Mouse (Mus musculus): ENCODE measurements at regions not wholly inside any gene's neighbourhood (a gene's known extent, or its start where the extent isn't known, plus 50 kb on each side); places are given as distances from the start of the nearest gene placed in this dataset.

DNA sequence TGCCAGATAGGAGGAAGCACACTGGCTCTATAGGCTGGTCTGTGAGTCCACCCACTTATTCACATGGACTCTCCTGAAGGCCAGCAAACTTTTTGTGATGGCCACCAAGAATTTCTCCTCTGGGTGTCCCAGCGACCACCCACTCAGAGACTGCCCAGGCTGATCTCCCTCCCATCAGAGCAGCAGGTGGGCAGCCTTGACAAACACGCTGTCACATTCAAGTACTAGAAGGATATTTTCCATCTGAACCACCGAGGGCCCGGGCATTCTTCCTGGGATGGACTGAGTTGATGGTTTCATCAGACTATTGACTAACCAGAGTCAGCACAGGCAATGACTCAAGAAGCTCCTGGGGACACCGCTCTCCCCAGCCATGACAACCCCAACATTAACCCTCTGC lies 196.5 kb upstream of the Sulf2 start:
- TF ChIP-seq NANOG (IDR thresholded peaks at IDR 0.05; ENCODE audit: borderline replicate concordance, low read length) (no peak), CTCF (conservative IDR thresholded peaks at IDR 0.05; ENCODE audit: low read length) (no peak), POU5F1 (IDR thresholded peaks at IDR 0.05; ENCODE audit: borderline replicate concordance, low read length) (no peak)
- H3K4me1 ChIP-seq (replicated peaks; ENCODE audit: low read depth, low read length) = peaks cover 43% of the 10 kb centered on the region

DNA sequence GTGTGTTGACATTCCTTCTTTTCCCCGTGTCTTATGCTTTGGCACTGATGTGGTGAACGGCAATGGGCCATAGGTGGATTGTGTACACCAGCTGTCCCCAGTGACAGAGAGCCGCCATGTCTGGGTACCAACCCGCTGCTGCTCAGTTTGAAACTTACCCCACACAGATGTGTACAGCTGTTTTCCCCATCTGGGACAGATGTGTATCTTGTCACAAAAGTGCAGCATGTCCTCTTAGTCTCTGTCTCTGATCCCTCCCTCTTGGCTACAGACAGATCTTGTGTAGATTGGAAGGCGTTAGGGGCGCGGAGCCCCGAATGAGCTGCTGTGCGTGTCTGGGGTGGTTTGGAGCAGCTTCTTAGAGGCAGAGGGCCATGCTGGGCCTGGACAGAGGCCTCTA lies 196.1 kb upstream of the Sulf2 start:
- peaks cover 44% of the 10 kb centered on the region for H3K4me1 ChIP-seq (replicated peaks; ENCODE audit: low read depth, low read length)
- H3K4me3 ChIP-seq (replicated peaks; ENCODE audit: low read length) = peak overlapping the region; percentile 24; the same call in 1 of the 2 replicates
- no peaks in the 10 kb centered on the region for H3K36me3 ChIP-seq (ENCODE audit: insufficient read depth, low read length)
- TF ChIP-seq NANOG (IDR thresholded peaks at IDR 0.05; ENCODE audit: borderline replicate concordance, low read length) = no peak
- TF ChIP-seq POU5F1 (IDR thresholded peaks at IDR 0.05; ENCODE audit: borderline replicate concordance, low read length) = no peak
- TF ChIP-seq CTCF (conservative IDR thresholded peaks at IDR 0.05; ENCODE audit: low read length) = no peak
- peaks cover 34% of the 10 kb centered on the region for H3K27me3 ChIP-seq (ENCODE audit: insufficient read depth, low read length)
- peaks cover 9% of the 10 kb centered on the region; the same call in 1 of the 2 replicates for H3K9me3 ChIP-seq (ENCODE audit: low read length)

More for the DNA sequence above, 196.5 kb upstream of the Sulf2 start:
- Histone ChIP-seq H3K36me3 (ENCODE audit: insufficient read depth, low read length) (no peaks in the 10 kb centered on the region), H3K4me3 (replicated peaks; ENCODE audit: low read length) (peak overlapping the region; percentile 24; the same call in 1 of the 2 replicates), H3K9me3 (ENCODE audit: low read length) (peaks cover 9% of the 10 kb centered on the region; the same call in 1 of the 2 replicates), H3K27me3 (ENCODE audit: insufficient read depth, low read length) (peaks cover 34% of the 10 kb centered on the region)

DNA sequence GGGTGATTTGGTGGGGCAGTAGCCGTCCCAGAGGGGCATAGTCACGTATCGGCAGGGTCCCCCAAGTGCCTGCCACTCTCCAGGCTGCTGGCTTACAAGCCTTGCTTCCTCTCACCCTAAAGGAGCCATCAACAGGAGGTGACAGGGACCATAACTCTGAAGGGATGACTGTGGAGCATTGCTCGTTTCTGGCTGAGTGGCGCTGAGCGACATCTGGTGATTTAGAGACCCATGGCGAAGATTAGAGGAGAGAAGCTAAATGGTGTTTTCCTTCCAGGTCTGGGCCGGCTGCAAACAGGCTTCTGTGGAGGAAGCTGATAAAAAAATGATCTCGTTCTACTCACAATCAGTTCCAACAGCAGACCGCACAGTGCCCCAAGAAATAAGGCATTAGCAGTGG lies 193.2 kb upstream of the Sulf2 start:
- H3K4me1 ChIP-seq (replicated peaks; ENCODE audit: low read depth, low read length) = peaks cover 17% of the 10 kb centered on the region
- H3K4me3 ChIP-seq (replicated peaks; ENCODE audit: low read length) = no peak overlapping the region
- peaks cover 20% of the 10 kb centered on the region for H3K27me3 ChIP-seq (ENCODE audit: insufficient read depth, low read length)
- H3K9me3 ChIP-seq (ENCODE audit: low read length) = peaks cover 9% of the 10 kb centered on the region; the same call in 1 of the 2 replicates
- H3K36me3 ChIP-seq (ENCODE audit: insufficient read depth, low read length) = no peaks in the 10 kb centered on the region
- no peak for TF ChIP-seq POU5F1 (IDR thresholded peaks at IDR 0.05; ENCODE audit: borderline replicate concordance, low read length)
- no peak for TF ChIP-seq NANOG (IDR thresholded peaks at IDR 0.05; ENCODE audit: borderline replicate concordance, low read length)
- no peak for TF ChIP-seq CTCF (conservative IDR thresholded peaks at IDR 0.05; ENCODE audit: low read length)

DNA sequence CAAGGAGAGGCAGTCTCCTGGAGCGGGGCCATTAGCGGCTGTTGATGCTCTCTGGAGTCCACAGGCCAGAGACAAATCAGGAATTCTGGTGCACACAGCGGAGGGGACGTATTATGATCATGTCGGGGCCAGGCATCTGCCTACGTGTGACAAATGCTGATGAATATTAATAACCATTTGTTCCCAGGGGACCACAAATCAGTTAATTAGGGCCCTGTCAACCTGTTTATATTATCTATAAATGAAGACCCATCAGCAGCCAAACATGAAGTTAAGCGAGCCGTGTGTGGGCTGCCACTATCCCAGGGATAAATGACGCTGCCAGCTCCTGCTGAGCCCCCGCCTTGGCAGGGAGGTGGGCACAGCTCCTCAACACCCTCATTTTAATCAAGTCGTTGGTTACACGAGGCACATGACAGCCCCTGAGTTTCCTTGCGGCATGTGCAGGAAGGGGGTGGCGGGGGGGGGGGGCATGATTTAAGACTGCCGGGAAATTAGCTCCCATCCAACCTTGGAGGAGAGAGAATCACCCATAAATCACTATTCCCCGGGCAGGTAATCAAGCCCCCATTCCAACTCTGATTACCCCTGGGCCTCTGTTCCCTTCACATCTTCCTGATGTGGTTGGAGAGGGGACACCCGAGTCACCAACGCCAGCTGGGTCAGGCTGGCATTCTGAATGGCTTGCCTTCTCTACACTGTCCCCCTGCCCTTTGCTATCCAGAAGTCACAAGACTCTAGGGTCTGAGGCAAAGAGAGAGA lies 191.1 kb upstream of the Sulf2 start:
- peaks cover 9% of the 10 kb centered on the region; the same call in 1 of the 2 replicates for H3K9me3 ChIP-seq (ENCODE audit: low read length)
- no peak overlapping the region for H3K4me3 ChIP-seq (replicated peaks; ENCODE audit: low read length)
- H3K27me3 ChIP-seq (ENCODE audit: insufficient read depth, low read length) = peaks cover 11% of the 10 kb centered on the region
- TF ChIP-seq NANOG (IDR thresholded peaks at IDR 0.05; ENCODE audit: borderline replicate concordance, low read length) (no peak), CTCF (conservative IDR thresholded peaks at IDR 0.05; ENCODE audit: low read length) (no peak), POU5F1 (IDR thresholded peaks at IDR 0.05; ENCODE audit: borderline replicate concordance, low read length) (no peak)
- 0 out of 2 replicates have a peak, but pooled peaks cover 9% of the 10 kb centered on the region for H3K4me1 ChIP-seq (replicated peaks; ENCODE audit: low read depth, low read length)
- H3K36me3 ChIP-seq (ENCODE audit: insufficient read depth, low read length) = no peaks in the 10 kb centered on the region

DNA sequence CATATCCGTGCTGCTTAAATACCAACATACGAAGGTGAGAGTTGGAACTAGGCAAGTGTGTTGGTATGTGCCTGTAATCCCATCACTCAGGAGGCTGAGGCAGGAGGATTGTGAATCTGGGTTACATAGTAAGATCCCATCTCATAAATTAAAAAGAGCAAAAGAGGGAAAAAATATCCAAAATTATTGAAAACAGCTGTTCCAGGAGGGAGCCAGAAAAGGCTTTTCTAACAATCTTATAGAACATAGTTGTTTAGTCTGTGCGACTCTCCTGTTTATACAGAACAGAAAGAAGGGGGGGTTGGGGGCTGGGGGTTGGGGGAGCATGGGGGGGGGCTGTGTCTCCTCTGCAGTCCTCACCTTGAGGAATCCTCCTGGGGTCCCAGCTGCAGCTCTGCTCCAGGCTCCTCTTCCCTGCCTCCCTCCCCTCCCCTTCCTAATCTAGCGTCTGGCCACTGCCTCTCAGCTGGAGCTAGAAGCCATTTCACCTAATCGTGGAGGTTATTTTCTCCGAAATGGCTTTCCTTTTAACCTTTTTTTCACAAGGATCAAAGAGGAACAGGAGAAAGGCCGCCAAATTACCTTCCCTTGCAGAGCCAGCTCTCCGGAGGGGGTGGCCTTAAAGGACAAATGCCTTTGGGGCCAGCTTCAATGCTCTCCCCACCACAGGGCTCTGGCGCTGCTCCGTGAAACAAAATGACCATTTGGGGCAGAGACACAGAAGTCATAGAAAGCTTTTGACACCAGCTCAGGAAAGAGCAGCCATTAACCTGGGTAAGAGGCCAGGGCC lies 188.3 kb upstream of the Sulf2 start:
- 0 out of 2 replicates have a peak, but pooled peaks cover 6% of the 10 kb centered on the region for H3K4me1 ChIP-seq (replicated peaks; ENCODE audit: low read depth, low read length)
- H3K27me3 ChIP-seq (ENCODE audit: insufficient read depth, low read length) = peaks cover 7% of the 10 kb centered on the region
- no peaks in the 10 kb centered on the region for H3K9me3 ChIP-seq (ENCODE audit: low read length)
- no peak overlapping the region for H3K4me3 ChIP-seq (replicated peaks; ENCODE audit: low read length)
- no peaks in the 10 kb centered on the region for H3K36me3 ChIP-seq (ENCODE audit: insufficient read depth, low read length)
- TF ChIP-seq NANOG (IDR thresholded peaks at IDR 0.05; ENCODE audit: borderline replicate concordance, low read length) = no peak
- TF ChIP-seq CTCF (conservative IDR thresholded peaks at IDR 0.05; ENCODE audit: low read length) = no peak
- TF ChIP-seq POU5F1 (IDR thresholded peaks at IDR 0.05; ENCODE audit: borderline replicate concordance, low read length) = no peak

DNA sequence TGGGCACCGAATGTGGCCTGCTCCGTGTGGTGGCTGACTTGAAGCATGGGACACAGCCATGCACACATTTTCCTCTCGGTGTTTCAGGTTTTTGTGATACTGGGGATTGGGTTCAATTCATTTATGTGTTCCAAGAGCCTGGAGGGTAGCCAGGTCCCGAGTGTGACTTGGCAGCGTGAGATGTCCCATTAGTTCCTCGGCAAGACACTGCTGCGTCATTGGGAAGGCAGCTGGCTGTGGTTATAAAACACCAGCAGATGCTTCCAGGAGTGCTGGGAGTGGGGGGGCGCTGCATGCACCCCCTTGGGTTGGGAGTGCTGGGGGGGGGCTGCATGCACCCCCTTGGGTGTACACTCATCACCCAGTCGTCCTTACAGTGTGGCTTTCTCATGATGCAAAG lies 186.9 kb upstream of the Sulf2 start:
- H3K36me3 ChIP-seq (ENCODE audit: insufficient read depth, low read length) = no peaks in the 10 kb centered on the region
- no peaks in the 10 kb centered on the region for H3K9me3 ChIP-seq (ENCODE audit: low read length)
- no peak overlapping the region for H3K4me3 ChIP-seq (replicated peaks; ENCODE audit: low read length)
- peaks cover 3% of the 10 kb centered on the region; the same call in 1 of the 2 replicates for H3K27me3 ChIP-seq (ENCODE audit: insufficient read depth, low read length)
- TF ChIP-seq NANOG (IDR thresholded peaks at IDR 0.05; ENCODE audit: borderline replicate concordance, low read length) = no peak
- TF ChIP-seq POU5F1 (IDR thresholded peaks at IDR 0.05; ENCODE audit: borderline replicate concordance, low read length) = no peak
- no peak for TF ChIP-seq CTCF (conservative IDR thresholded peaks at IDR 0.05; ENCODE audit: low read length)
- H3K4me1 ChIP-seq (replicated peaks; ENCODE audit: low read depth, low read length) = peaks cover 8% of the 10 kb centered on the region; the same call in 1 of the 2 replicates

DNA sequence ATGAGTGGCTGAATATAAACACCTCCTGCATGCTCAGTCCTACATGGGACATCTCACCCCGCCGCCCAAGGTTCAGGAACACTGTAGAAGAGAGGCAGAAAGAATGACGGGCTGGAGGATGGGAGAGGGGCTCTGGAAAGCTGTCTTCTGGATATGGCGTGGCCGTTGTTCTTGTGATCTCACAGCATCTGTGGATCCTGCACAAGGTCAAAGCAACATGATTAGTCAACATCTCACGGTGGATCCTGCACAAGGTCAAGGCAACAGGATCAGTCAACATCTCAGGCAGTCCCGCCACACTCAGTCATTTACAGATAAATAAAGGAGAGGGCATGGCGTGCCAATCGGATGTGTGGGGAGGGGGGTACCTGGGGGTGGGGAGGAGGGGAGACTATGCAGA lies 184.7 kb upstream of the Sulf2 start:
- no peaks in the 10 kb centered on the region for H3K9me3 ChIP-seq (ENCODE audit: low read length)
- no peaks in the 10 kb centered on the region for H3K27me3 ChIP-seq (ENCODE audit: insufficient read depth, low read length)
- peaks cover 17% of the 10 kb centered on the region for H3K4me1 ChIP-seq (replicated peaks; ENCODE audit: low read depth, low read length)
- H3K36me3 ChIP-seq (ENCODE audit: insufficient read depth, low read length) = no peaks in the 10 kb centered on the region
- H3K4me3 ChIP-seq (replicated peaks; ENCODE audit: low read length) = no peak overlapping the region
- TF ChIP-seq CTCF (conservative IDR thresholded peaks at IDR 0.05; ENCODE audit: low read length) (no peak), NANOG (IDR thresholded peaks at IDR 0.05; ENCODE audit: borderline replicate concordance, low read length) (no peak), POU5F1 (IDR thresholded peaks at IDR 0.05; ENCODE audit: borderline replicate concordance, low read length) (no peak)

DNA sequence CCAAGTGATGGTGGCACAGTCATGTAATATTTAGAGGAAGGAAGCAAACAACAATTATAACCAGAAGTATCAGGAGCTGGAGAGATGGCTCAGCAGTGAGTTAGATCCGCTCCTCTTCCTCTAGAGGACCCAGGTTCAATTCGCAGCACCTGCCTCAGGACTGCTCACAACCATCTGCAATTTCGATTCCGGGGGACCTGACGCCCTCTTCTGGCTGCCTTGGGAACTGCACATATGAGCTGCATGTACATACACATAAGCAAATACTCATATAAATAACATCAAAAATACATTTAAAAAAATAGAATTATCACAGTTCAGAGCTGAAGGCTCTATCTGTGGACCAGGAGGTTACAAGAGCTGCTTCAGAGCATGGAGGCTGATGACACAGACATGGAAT lies 184.0 kb upstream of the Sulf2 start:
- Histone ChIP-seq H3K36me3 (ENCODE audit: insufficient read depth, low read length) (no peaks in the 10 kb centered on the region), H3K27me3 (ENCODE audit: insufficient read depth, low read length) (no peaks in the 10 kb centered on the region), H3K9me3 (ENCODE audit: low read length) (no peaks in the 10 kb centered on the region), H3K4me3 (replicated peaks; ENCODE audit: low read length) (no peak overlapping the region), H3K4me1 (replicated peaks; ENCODE audit: low read depth, low read length) (peaks cover 23% of the 10 kb centered on the region)
- TF ChIP-seq NANOG (IDR thresholded peaks at IDR 0.05; ENCODE audit: borderline replicate concordance, low read length) (no peak), CTCF (conservative IDR thresholded peaks at IDR 0.05; ENCODE audit: low read length) (peak; percentile 72), POU5F1 (IDR thresholded peaks at IDR 0.05; ENCODE audit: borderline replicate concordance, low read length) (no peak)
